Mouse (Mus musculus) activated CD4-positive, CD25-positive, alpha-beta regulatory T cell, adult 4 months (primary cell): ENCODE measurements around the gene Atp6v0a4. TPM values are rescaled to one million over a fixed set of nuclear protein-coding genes. Genes with fewer than 3 reads are reported as not detected.

Experiments used
- polyA plus RNA-seq, 2 experiments: library from polyadenylated mRNA; unstranded; fragments of 100-300 nt; shearing (Covaris generic); gene quantifications; one replicate each; pipeline ENCODE4 v1.2.1; 2017

The Atp6v0a4 gene
- polyA plus RNA-seq, 2 experiments from 2014 or later = not detected

Other genes with a start within 250 kb of the Atp6v0a4 start
- gene Svopl, start 77.6 kb downstream of the Atp6v0a4 start, polyA plus RNA-seq = under 1 TPM in 1 of 2 experiments, not detected in 1; 0.13 TPM
- gene Tmem213, start 15.3 kb downstream of the Atp6v0a4 start, polyA plus RNA-seq = not detected
- gene D630045J12Rik, start 129.4 kb upstream of the Atp6v0a4 start, polyA plus RNA-seq = under 1 TPM; 0.08 to 0.13 TPM
- gene Zc3hav1l, start 174.7 kb upstream of the Atp6v0a4 start, polyA plus RNA-seq = under 1 TPM; 0.54 to 0.58 TPM
- 100 to 1,000 TPM; 172 to 188 TPM for gene Zc3hav1, start 230.0 kb upstream of the Atp6v0a4 start, polyA plus RNA-seq